Mouse (Mus musculus): ENCODE results near the gene Ift52.

Gene Ift52

DNA sequence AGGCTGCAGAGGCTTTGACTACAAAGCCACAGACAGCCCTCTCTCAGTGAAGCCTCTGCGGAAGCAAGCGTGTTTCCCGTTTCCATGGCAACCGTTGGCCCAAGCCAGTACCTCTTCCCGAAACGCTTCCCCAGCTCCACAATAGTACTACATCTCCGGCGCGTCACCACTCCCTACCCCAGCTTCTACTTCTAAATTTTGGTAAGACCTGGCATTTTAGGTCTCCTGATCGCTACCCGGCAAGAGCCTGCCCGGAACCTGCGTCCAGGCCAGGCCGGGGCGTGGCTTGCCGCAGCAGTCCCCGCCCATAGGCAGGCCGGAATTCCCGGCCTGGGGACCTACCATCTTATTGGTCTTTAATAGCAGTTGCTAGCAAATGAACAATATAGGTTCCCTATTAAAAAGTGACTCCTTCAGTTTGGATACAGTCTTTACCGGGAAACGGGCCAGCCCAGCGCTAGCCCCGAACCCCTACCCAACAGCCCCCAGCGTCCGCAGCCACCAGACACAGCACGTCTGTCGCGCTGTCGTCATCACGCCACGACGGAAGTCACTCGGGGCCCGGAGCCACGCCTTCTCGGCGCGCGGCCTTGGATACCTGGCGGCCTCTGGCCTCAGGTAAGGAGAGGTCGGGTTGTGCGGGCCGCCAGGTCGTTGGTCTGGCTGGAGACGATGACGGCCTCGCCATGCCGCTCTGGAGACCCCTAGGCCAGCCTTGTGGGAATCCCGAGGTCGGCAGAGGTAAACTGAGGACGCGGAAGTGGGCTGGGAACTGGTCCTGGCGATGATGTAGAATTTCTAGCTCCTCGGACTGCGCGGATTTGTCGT lies at the start of gene Ift52:
Gene Ift52, plus strand, starts transcription at position 439 of the 828 bp plus-strand sequence.
- DNase-seq, result peak; percentile 74 to 84

GRCm38 (mm10) chr2:162968357-162968756 lies 48.8 kb upstream of the Ift52 start:
- DNase-seq, result no peak

DNA sequence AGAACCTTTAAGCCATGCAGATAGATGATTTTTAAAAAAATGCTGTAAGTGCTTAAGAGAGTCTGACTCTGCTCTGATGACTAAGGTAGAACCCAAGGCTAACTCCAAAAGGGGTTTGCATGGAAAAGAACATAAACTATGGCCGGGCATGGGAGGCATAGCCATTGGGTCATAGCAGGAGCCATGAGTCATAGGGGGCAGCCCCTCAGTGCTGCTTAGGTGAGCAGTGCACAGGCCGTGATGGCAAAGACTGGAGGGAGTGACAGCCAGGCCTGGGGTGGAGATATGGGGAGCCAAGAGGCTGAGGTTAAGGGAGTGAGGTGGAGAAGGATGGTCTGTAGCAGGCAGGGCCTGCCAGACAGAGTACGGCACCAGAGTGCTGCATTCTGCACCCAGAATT lies 48.1 kb upstream of the Ift52 start:
- no peak for DNase-seq

GRCm38 (mm10) chr2:162970896-162971295 lies 46.3 kb upstream of the Ift52 start:
- DNase-seq, result no peak

GRCm38 (mm10) chr2:162972752-162973151 lies 44.4 kb upstream of the Ift52 start:
- no peak for DNase-seq

DNA sequence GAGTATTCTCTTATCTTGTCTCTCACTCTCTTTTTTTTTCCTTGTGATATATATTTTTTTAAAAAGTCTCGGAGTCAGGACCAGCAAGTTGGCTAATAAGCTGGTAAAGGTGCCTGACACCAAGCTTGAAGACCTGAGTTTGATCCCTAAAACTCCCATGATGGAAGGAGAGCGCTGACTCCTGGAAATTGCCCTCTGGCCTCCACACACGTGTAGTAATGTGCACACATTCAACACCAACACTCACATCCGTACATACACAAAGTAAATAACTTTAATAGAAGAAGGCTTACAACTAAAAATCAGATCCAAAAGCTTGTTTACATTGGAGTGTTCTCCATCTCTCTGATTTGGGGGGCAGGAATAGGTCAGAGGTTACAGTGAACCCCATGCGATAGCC lies 43.9 kb upstream of the Ift52 start:
- no peak for DNase-seq

DNA sequence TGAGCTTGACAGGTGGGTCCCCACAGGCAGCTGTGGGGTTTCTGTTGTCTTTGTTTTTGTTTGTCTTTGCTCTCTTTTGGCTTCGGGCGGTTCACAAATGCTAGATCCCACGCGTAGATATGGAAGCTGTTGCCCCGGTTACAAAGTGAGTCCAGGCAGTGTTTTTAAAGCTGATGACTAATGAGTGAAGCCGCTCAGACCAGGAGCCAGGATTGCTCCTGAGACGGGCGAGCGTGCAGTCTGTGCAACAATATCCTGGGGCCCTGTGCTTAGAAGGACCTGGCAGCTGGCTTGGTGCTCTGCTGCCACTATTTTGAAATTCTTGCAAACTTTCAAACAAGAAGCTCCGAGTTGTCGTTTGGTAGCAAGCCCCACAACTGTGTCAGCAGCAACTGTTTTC lies 43.5 kb upstream of the Ift52 start:
- DNase-seq, result no peak

DNA sequence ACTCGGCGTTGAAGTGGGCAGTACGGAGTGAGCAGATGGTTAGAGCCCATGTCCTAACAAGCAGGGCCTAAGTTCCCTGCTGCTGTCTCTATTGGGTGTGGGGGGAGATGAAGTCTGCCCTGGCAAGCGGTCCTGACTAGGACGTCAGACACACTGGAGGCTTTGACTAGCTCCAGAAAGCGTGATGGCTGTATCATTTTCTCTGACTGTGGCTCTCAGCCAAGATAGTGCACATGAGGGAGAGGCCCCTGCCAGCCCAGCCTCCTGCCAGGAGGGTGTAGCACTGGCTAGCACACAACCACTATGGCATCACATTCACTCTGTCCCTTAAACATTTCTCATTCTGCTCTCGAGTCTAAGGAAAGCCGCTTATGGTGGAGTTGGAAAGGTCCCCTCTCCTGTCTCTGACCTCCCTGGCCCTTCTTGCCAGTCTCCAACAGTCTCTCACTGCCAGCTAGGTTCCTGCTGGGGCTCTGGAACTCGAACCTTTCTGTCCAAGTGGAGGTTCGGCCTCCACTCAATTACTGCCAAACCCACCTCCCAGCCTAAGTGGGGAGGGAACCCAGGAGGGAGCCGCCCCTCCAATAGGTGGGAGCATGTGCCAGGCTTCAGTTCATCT lies 41.9 kb upstream of the Ift52 start:
- DNase-seq, result no peak

GRCm38 (mm10) chr2:162976001-162976400 lies 41.2 kb upstream of the Ift52 start:
- DNase-seq, result no peak

GRCm38 (mm10) chr2:162984381-162984780 lies 32.8 kb upstream of the Ift52 start:
- DNase-seq, result no peak

DNA sequence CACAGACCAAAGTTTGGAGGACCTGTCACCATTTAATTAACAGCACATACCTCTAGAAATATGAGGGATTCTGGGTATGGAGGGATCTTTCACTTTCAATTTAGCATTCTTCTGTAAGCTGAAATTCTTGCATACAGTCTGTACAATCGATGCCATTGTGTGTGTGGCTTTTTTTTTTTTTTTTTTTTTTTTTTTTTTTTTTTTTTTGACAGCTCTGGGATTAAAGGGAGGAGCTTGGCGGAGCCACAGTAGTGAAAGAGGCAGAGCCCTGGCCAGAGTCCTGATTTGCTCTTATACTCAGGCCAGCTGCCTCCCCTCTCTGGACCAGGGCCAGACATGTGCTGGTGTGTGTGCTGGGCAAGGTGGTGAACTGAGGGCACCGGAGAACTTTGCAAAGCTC lies 31.2 kb upstream of the Ift52 start:
- DNase-seq, result no peak

- DNase-seq, result no peak
These were observed 30.4 kb upstream of the Ift52 start for GRCm38 (mm10) chr2:162986764-162987163.

- DNase-seq, result no peak
These were observed 29.9 kb upstream of the Ift52 start, which contains the start of gene Sgk2 for GRCm38 (mm10) chr2:162987218-162987617. TSS of gene Sgk2 (plus strand) at chr2:162987330.

GRCm38 (mm10) chr2:162988235-162988634 lies 28.9 kb upstream of the Ift52 start:
- no peak for DNase-seq

DNA sequence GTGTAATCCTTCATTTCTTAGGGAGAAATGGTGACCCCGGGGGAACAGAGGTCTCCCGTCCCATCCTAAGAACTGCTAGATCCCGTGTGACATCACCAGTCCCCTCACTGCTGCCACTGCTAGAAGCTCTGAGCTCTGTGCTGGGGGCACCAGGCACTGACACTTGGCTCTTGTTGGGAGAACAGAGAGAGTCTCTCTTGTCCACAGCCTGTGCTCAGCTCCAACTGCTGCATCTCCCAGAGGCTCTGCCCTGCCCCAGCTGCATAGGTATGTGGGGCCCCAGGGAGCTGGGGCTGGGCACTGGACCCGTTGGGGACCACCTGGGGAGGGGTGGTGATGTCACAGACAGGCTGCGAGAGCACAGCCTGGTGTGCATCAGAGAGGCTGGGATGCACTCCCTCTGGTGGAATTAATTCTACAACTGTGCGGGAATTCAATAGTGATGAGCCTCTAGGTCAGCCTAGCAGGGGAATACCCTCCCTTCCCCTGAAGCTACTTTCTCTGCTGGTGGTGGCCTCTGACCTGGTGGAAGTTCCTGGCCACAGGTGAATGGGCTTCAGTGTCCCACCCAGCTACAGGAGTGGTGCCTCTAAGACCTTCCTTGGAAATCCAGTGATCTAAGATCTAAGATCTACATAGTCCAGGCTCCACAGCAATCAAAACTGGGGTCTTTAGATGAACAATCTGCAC lies 25.6 kb upstream of the Ift52 start:
- no peak for DNase-seq

DNA sequence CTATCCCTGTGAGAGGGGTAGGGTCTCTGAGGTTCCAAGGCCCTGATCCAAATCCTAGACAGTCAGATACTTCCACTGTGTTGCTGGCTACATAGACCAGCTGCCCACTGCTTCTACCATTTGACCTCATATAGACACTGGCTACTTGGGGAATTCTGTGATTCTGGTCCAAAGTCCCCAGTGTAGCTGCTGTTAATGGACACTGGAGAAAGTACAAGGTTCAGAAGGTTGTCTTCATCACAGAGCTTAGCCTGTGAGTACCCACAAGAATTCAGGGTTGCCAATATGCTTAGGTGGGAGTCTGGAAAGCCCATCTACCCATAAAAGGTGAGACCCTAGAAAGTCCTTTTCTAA lies 25.1 kb upstream of the Ift52 start:
- DNase-seq, result no peak

DNA sequence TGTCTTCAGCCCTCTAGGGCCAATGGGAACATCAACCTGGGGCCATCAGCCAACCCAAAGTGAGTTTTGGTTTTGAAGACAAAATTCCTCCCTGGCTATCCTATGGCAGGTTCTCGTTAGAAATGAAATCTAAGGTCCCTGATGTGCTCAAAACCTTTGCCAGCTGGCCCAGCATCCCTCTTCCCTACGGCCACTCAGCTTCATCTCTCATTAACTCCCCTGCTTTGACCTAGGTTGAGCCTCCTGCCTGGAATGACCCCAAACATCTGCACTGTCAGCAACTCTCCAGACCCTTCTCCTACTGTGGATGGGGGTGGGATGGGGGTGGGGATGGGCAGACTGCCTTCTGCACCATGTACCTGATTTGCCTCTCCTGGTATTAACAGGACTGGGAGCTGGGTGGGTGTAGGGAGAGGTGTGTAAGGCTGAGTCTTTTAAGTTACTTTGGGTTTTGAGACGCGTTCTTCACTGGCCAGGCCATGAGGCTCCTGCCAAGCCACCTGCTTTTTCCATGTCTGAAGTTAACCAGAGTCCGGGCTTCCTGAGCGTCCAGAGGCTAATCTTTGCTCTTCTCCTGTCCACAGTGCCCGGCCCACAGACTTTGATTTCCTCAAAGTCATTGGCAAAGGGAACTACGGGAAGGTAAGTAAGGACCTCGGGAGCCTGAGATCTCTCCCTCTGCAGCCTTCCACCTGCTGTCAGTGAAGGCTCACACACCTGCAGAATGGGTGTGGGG lies 23.1 kb upstream of the Ift52 start:
- no peak for DNase-seq

DNA sequence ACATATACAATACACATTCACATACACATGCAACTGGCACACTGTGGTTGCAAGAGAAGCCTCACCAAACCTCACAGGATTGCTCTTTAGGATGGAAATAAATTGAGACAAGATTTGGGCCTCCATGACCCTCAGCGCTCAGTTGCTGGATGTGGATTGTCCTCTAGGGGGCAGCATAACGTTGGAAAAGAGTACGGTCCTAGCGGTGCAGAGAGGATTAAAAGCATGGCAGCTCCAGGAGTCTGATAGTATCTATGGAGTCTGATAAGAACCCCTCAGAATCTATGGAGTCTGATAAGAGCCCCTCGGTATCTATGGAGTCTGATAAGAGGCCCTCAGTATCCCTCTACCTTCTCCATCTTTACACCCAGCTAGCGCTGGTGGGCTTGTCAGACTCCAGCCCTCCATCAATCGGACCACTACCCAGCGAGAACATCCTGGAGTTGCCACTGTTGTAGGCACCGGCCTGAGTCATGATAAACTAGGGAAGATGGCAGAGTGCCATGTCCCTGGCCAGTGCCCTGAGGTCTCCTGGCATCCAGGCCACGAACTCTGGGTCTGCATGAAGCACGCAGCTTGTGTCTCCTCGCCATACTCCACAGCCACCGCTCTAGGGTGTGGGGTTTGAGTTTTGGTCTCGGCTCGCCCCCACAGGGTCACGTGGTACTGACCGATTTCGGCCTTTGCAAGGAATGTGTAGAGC lies 18.5 kb upstream of the Ift52 start:
- DNase-seq, result no peak

DNA sequence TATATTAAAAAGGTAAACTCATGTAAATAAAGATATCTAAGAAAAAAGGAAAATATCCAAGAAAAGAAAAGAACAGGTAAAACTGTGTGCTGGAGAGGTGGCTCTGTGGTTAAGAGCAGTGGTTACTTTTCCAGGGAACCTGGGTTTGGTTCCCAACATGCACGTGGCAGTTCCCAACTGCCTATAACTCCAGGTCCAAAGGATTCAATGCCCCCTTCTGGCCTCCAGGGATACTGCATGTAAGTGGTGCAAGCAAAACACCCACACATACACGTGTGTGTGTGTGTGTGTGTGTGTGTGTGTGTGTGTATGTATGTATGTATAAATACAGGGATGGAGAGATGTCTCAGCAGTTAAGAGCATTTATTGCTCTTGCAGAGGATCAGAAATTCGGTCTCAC lies 17.4 kb upstream of the Ift52 start:
- no peak for DNase-seq

DNA sequence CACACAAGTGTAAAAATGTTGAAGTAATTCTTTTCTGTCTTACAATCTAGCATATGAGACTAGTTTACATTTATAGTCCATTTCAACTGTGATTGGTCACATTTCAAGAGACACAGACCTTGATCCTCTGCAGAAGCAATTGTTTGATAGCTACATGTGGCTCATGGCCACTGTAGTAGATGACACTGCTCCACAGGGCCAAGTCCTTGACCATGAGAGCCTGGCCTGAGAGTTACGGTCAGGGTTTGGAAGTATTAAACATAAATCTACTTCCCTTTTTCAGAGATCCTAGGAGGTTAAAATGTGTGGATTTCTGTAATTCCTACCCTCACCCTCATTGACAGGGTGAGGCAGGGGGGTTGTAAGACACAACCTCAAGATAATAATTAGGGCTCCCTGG lies 16.1 kb upstream of the Ift52 start:
- DNase-seq, result no peak

DNA sequence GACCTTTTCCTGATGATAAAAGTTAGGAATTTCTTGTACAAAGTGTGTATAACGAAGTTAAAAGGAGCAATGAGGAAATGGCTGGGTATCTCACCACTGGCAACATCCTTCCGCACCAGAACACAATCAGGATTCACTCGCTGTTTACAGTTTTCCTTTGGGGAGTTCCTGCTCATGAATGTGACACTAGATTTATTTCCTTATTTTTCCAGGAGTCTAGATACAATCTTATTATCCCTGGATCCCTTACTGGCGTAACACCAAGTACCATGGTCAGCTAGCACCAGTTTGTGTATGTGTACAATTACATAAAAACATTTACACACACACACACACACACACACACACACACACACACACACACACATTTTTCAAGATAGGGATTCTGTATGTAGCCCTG lies 9.9 kb upstream of the Ift52 start:
- DNase-seq, result no peak

GRCm38 (mm10) chr2:163031289-163031688 lies 14.1 kb downstream of the Ift52 start:
- DNase-seq, result no peak

DNA sequence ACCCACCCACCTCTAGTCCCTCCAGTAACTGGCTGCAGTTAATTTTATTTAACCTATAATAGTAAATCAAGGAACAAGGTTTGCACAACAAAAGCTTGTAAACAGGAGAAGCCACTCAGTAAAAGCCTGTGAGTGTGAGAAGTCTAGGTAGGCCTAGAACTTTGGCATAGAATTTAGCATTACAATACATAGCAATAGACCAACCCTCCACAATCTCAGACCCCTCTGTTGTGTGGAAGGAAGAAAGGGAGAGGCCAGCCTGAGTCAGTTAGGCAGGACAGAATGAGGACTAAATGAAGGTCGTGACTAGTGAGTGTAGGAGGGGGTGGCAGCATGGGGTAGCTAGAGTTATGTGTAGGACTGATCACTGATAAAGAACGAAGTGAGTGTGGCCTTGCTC lies 14.6 kb downstream of the Ift52 start:
- DNase-seq, result no peak
